Mouse (Mus musculus) olfactory bulb, adult 2 months (tissue): Measurements from ENCODE around the gene Tmem88b.

Source experiments
- CTCF ChIP-seq: fragments of 200-500 bp; IDR thresholded peaks from 2 replicates; pipeline ENCODE4 v1.5.1; 2012; ENCODE audit warnings: low read depth, mild to moderate bottlenecking, low read length, moderate library complexity; ENCODE audit not compliant: insufficient read depth
- POLR2A ChIP-seq: fragments of 200-500 bp; IDR thresholded peaks from 2 replicates; pipeline ENCODE4 v1.6.1; 2012; ENCODE audit warnings: mild to moderate bottlenecking, low read depth, low read length, moderate library complexity; ENCODE audit not compliant: insufficient read depth

DNA sequence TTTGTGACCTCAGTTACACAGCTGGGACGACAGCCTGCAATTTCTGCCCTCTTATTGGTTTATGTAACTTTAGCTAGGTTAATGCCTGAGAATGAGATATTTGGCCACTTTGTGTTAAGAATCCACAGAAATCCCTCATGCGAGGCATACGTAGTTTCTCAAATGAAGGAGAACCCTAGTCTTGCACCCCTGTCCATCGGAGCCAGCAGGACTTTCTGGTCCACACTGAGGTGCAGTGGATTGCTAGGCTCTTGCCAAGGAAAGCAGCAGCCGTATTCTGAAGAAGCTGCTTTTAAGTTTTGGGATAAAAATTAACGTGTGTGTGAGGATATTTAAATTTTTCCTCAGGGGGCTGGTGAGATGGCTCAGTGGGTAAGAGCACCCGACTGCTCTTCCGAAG, 44.9 kb upstream of the Tmem88b start:
- TF ChIP-seq CTCF: no peak
- TF ChIP-seq POLR2A: no peak
